ENCODE assay signal across 16 mouse cellular contexts in genomic region chr11:48381489-48381888, GRCm38 (mm10).
"Had no signal": no experiment of that assay in that cellular context is flagged by ENCODE, and none has a peak within 500 bp of the region (broad histone marks: within the 10 kb centered on the region; RNA-seq: fewer than 3 reads in every experiment).

No protein-coding gene starts in this region.

- H3K4me2 ChIP-seq: neural tube, embryonic 13.5 days; neural tube, embryonic 15.5 days; stomach, embryonic 15.5 days had no signal

- H3K4me1 ChIP-seq: neural tube, embryonic 13.5 days; neural tube, embryonic 15.5 days; stomach, embryonic 15.5 days had no signal

- H3K4me3 ChIP-seq: neural tube, embryonic 13.5 days; neural tube, embryonic 15.5 days; stomach, embryonic 15.5 days had no signal

- H3K27me3 ChIP-seq: neural tube, embryonic 13.5 days; neural tube, embryonic 15.5 days; stomach, embryonic 15.5 days had no signal

- H3K9ac ChIP-seq: neural tube, embryonic 13.5 days; neural tube, embryonic 15.5 days; stomach, embryonic 15.5 days had no signal

- DNase-seq: retina, postnatal 1 day; right cerebral cortex, adult 18-20 months; right cerebral cortex, postnatal 14 days; right cerebral cortex, postnatal 25 days; right cerebral cortex, postnatal 4 days; spleen, adult 18-20 months; thymus, adult 18-20 months; thymus, adult 2 months; thymus, postnatal 14 days; thymus, postnatal 25 days; thymus, postnatal 36 days; thymus, postnatal 4 days had no signal

- H3K9me3 ChIP-seq: neural tube, embryonic 13.5 days; neural tube, embryonic 15.5 days; stomach, embryonic 15.5 days had no signal

- H3K27ac ChIP-seq: neural tube, embryonic 13.5 days; neural tube, embryonic 15.5 days; stomach, embryonic 15.5 days; stomach, postnatal 0 days had no signal

- H3K36me3 ChIP-seq: neural tube, embryonic 13.5 days; neural tube, embryonic 15.5 days; stomach, embryonic 15.5 days had no signal
